Mouse (Mus musculus) olfactory bulb, adult 2 months (tissue): Measurements from ENCODE around the gene Drosha.

Source experiments
- CTCF ChIP-seq: fragments of 200-500 bp; IDR thresholded peaks from 2 replicates; pipeline ENCODE4 v1.5.1; 2012; ENCODE audit warnings: low read depth, mild to moderate bottlenecking, low read length, moderate library complexity; ENCODE audit not compliant: insufficient read depth
- POLR2A ChIP-seq: fragments of 200-500 bp; IDR thresholded peaks from 2 replicates; pipeline ENCODE4 v1.6.1; 2012; ENCODE audit warnings: mild to moderate bottlenecking, low read depth, low read length, moderate library complexity; ENCODE audit not compliant: insufficient read depth

- TF ChIP-seq CTCF (no peak), POLR2A (no peak)
These were observed 7.0 kb upstream of the Drosha start for GRCm38 (mm10) chr15:12817592-12817991.
